Mouse (Mus musculus) NIH3T3 (cell line): Measurements from ENCODE around the gene C1qtnf1.

Experiments
- DNase-seq: peaks from one replicate; pipeline ENCODE4 v3.0.0-alpha.2; 2012; ENCODE audit warnings: low read depth

Gene C1qtnf1

DNA sequence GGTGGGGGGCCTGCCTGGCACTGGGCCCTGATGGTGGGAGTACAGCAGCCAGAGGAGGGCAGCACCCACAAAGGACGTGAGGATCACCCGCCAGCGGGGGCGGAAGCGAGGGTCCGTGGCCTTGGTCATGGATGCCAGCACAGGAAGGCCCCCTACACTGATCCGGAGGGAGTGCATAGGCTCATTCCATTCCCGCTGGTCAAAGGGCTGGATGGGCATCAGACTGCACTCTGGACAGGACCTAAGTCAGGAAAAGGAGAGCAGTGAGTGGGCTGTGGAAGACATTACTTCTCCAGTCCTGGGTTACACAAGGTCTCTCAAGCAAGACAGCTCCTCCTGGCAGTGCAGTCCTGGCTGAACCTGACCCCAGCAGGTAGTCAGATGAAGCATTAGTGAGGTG, 16.7 kb upstream of the C1qtnf1 start:
- DNase-seq: no peak

DNA sequence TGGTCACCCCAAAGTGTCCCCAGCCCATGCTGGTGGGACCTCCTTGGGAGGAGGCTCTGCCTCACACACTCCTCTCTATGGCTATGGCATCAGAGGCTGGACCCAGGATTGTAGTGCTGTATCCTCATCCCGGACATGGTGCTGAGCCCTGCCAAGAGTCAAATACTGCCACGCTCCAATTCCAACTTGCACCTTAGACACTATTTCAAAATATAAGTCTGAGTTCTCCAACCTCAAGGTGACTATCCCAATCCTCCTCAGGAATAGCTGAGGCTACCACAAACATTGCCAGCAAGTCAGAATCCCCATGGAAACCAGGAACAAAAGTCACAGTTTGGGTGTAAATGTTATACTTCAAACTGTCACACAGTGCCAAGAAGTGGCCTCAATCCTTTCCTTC, 15.4 kb upstream of the C1qtnf1 start:
- no peak for DNase-seq

DNA sequence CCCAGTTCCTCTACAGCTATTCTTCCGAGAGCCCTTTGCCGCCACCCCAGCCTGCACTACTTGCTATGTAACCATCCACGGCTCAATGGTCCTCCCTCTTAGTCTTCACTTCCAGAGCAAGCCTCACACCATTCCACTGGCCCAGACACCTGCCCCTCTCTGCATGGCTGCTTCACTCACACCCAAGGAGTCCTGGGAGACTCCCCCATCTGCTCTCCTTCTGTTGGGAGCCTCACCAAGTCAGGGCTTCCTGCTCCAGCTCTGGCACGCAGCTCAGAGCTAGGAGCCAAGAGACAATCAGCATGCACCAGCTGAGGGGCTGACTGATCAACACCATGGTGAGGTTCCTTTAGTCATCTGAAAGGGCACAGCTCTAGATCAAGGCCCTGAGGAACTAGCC, 14.9 kb upstream of the C1qtnf1 start:
- no peak for DNase-seq

DNA sequence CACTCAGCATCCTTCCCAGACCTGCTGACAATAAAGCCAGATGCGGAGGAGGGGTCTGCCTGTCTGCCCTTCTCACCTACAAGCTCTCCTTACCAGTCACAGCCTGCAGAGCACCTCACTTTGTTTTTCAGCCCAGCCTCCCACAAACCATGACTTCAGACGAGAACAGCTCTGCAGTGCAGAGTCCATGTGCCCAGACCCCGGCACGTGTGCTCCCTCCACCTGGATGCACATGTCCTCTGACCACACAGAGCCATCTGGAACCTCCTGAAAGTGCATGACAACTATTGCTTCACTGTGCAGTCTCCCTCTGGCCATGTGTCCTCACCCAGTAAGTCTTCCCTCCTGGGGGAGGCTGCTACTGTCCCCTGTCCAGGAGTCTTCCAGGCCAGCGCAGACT, 13.7 kb upstream of the C1qtnf1 start:
- no peak for DNase-seq

DNA sequence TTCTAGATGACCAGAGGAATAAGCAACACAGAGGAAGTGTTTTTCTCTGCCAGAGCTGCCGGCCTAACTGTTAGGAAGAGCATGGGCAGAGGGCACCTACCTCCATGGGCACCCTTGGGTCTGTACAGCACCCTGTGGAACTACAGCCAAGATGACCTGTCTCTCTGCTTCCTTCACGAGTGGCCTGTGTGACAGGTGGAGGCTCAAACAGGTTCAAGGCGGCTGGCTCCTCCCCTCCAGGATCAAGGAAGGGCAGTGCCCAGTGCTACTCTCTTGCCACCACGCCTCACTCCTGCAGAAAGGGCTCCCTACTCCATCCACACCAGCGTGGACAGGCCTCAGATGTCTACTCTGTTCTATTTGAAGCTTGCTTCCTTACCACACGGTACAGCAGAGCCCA, 12.4 kb upstream of the C1qtnf1 start:
- no peak for DNase-seq

DNA sequence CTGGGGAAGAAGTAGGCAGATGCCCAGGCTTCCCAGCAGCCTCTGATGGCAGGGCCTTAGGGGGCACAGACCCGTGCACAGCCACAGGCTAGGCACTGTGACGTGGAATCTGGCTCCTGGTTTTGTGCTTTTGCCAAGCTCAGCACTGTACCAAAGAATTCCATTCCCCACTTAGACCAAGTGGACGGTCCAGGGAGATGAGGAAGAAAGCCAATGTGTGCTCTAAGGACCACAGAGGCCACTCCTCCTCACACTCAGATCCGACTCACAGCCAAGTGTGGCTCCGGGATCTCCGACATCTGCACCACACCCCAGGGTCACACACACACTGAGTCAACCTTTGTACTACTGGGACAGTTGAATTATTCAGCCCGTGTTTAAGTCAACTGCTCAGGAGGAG, 12.0 kb upstream of the C1qtnf1 start:
- DNase-seq: no peak

DNA sequence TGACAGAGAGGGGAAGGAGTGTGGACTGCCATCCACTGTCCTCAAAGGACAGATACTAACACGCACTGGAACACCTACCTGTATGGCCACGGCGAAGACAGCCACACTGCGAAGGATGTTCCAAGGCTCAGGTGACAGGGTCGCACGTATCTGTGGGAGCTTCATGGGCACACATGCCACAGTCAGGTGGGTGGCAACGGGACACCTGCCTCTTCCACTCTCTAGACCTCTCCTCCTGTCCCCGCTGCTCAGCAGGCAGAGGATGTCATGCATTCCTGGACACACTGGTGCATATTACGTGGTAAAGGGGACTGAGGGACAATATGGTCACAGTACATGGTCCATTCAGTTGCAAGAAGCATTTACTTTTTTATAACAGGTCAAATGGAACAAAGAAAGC, 10.5 kb upstream of the C1qtnf1 start:
- DNase-seq: no peak

DNA sequence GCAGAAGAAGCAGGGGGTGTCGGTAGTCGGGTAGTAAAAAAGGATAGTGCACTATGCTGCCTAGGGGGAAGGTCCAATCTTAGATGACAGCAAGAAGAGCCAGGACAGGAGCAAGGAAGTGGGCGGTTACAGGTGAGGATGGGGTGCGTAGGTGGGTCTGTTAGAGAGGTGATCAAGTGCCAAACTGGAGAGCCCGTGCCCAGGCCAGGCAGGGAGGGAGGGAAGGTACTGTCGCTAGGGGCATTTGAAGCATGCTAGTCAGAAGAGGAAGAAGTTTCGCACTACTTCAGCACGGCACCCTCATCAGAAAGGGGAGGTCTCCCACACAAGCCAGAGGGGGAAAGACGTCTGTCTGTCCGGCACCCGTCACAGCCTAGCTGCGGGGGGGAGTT, 9.6 kb upstream of the C1qtnf1 start:
- no peak for DNase-seq

DNA sequence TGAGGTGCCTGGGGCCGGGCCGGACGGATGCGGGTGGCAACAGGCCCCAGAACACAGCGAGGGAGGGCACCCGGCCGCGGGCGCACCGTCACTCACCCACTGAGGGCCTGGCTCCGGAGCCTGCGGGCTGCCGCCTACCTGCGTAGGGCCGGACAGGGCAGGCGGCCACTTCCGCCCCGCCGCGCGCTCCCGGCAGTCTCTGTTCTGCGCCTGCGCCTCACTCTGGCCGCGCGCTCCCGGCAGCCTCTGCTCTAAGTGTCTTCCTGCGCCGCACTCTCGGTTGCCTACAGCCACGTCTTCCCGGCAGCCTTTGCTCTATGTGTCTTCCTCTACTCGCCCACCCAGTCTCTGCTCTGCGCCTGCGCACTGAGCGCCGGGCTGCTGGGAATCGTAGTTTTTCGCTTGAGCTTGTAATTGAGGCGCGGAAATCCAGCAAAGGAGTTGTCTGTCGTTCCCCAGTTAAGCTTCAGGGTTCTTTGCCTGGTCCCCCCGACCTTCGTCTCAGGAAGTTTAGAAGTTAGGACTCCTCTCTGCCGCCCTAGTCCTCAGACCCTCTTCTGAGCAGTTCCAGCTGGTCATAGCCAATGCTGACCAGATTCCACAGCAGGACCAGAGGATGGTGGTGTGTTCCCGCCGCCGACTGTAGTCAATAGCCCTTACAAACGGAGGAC, 9.0 kb upstream of the C1qtnf1 start, which contains the start of gene Cant1:
Cant1 (minus strand) TSS at position 253 of the 671 bp plus-strand sequence.
- peak; percentile 99 for DNase-seq

DNA sequence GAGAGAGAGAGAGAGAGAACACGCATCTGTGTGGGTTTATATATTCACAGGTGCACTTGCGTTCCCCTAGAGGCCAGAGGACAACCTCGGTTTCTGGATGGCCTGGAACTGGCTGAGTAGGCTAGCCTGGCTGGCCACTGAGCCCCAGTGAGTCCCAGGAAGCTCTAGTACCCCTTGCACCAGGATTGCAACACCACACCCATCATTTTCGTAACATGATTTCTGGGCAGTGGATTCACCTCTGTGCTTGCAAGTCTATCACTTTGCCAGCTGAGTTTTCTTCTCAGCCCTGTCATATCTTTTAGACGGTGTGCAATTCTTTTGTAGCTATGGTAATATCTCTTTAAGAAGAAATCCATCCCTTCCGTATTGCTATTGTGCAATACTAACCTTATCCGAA, 7.7 kb upstream of the C1qtnf1 start:
- peak; percentile 39 for DNase-seq

DNA sequence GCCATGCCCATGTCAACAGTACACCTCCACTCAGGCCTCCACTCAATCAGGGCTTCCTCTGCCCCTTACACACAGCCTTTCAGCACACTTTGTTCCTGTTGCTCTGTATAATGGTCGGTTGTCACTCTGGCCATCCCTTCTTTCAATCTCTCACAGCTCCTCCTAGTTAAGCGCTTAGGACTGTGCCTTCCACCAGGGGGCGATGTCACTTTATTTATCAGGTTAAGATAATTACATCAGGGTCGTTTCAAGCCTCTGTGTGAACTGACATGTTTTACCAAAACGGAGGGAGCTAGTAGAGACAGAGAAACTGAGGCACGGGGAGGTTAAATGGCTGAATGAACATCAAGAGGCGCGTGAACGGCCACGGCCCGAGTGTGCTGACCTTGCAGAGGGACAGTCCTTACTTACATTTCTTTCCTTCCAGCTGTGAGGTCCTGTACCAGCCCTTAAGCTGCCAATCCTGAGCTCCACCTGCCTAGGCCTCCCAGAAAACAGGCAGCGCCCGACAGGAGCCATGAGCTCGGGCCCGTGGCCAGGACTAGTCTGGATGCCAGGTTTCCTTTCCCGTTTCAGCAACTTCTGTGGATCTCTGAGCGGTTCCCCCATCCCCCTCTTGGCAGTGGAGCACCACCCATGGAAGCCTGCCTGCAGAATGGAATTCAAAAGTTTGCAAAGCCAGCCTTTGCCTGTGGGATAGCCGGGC, 4.6 kb upstream of the C1qtnf1 start:
- peak; percentile 93 for DNase-seq

DNA sequence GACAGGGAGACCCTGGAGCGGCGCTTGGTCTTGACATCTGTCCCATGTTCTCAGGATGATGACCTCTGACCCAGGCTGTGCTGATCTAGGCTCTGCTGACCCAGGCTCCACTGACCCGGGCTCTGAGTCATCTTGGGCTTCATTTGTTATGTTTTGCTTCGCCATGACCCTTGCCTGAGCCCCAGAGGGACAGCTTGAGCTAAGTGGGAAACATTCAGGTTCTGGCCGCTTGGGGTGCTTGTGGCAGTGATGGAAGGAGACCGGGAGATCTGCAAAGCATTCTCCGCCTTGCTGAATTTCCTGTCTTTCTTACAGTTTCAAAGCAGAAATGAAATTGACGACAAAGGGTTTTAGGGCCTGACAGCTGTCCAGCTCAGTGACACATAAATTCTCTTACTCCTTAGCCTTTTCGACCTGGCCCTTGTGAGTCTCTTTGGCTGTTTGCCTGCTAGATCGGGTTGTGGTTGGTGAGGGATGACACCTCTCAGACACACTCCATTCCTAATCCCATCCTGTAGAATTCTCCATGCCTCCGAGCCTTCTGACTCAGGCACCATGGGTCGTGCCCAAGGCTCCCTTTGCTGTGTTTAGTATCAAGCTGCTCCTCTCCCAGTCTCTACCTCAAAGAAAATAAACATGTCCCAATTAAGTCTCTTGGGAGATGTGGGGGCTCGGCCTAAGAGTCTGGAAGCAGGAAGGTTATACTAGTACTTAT, 3.2 kb upstream of the C1qtnf1 start:
- DNase-seq: peak; percentile 50

DNA sequence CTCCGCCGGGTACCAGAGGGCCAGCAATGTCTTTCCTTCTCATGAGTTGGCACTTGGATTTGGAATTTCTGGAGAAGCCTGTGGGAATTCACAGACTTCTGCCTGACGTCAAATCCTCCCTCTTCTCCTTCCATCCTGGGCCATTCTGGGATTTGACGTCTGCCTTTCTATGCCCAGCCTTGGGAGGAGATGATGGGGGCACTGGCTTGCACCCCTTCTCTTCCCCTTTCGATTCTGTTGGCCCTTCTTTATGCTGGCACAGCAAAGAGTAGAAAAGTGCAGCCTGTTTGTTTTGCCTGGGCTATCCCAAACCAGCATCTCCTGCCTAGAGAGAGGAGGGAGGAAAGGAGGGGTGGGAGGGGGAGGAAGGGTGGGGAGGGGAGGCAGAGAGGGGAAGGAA, 1.2 kb upstream of the C1qtnf1 start:
- DNase-seq: no peak

DNA sequence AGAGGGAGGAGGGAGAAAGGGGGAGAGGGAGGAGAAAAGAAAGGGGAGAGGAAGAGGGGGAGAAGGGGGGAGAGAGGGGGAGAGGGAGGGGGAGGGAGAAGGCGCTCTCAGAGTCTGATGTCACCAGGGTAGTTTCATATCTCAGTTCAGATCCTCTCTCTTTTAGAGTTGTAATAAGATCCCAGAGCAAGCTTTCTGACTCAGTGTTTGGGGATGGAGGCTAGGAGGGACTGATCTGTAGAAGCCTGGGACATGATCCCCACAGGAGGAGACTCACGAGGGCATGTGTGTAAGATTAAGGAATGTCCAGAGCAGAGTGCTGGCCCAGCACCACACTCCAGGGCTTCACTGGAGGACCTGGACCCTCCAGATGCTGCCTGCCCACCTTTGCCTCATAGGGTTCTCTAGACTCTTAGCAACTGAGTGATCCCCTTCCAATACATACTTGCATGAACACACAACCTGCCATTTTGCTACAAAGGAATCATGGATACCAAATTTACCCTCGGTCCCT, 680 bp upstream of the C1qtnf1 start:
- peak; percentile 78 for DNase-seq

DNA sequence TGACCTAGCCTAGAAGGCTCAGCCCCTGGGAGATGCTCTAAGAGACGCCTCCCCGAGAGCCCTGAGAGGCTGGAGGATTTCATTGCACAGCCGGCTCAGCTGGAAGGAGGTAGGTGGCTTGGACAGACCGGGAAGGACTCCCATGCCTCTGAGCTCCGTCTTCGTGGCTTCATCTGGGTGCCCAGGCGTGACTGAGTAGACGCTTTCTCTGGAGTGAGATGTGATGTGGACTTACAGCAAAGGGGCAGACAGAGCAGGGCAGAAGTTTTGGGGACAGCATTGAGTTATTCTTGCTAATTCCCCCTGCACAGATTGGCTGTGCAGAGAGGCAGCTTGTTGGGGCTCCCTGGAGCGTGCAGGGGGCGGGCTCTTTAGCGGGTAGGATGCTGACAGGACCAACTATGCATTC, 461 bp downstream of the C1qtnf1 start:
- peak; percentile 34 for DNase-seq

DNA sequence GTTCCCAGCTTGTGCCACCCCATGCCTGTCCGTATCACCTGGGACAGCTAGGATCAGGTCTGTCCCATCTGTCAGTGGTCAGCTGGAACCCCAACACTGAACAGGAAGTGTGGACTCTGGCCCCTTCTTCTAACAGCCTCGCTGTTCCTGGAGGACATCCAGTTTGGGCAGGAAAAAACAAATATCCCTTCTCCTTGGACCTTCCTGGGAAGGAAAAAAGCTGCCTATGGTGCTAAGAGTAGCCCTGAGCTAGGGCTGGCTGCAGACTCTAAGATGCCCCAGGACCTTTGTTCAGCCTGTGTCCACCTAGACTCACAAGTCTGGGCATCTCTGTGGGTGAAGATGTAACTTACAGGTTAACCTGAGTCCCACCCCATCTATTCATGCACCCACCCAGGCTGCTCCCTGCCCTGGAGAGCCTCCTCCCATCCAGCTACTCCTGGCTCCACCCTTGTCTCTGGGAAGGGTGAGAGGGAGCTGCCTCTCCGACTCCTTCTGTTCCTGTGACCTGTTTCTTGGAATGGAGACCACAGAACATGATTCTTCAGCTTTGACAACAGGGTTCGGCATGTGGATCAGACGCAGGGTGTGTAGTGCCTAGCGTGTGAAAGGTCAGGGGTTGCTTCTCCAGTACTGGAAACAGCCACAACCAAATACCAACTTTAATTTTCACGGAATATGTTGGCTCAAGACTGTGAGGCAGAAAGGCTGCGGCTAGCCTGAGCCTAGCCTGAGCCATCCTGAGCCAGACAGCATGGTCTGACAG, 1.1 kb downstream of the C1qtnf1 start:
- peak; percentile 38 for DNase-seq

DNA sequence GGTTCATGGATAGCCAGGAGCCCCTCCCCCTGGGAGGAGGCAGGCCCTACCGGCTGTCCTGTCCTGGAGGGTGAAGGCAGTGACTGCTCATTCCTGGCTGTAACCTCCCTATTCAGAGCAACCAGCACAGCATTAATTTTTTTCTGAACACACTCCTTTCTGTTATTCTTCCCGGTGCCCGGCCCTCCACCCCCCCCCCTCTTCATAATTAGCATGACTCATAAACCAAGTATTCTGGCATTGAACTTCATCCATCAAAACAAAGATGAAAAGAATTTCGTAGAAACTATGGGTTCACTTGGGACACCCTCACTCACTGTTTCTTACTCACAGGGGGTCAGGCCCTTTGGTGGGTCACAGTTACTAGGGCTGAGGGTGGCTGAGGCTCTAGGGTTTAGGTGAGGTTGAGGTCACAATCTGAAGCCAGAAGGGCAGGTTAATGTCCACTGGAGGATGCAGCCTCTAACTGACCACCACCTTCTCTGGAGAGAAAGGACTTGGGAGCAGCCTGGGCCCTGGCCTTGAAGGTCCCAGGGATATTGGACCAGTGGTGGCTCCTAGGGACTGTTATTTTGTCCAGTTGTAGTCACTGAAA, 2.4 kb downstream of the C1qtnf1 start:
- peak; percentile 79 for DNase-seq

DNA sequence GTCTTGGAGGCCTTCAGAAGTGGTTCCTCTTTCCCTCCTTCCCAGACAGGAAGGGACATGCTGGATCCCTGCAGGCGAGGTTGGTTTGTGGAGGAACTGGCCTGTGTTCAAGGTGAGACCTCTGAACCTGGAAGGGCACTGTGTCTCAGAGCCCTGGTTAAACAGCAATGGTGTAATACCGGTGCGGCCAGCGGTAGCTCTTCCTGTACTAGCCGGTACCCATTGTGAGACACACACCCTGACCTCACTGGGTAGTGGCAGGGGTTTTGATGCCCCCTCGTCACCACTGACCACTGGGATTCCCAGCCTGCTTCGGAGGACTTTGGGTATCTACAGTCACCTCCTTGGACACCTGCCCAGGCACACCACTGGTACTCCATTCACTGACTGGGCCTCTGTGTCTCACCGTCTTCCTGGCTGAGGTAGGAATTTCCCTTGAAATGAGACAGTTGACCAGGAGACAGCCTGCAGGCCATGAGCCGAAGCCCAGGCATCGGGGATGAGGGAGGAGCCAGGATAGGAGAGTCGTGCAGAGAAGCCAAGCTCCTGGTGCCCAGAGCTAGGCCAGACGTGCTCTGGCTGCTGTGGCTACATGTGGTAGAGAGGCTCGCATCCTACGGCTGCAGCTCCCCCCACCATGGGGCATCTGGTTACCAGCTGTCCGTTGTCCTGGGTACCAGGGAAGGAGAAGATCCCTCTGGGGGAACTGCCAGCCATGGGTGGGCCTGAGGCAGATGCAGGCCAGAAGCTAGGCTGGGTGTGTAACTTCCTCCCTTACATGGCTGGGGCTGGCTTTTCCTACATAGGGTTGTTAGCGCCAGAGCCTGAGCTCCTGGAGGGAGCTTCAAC, 3.3 kb downstream of the C1qtnf1 start:
- peak; percentile 42 for DNase-seq

DNA sequence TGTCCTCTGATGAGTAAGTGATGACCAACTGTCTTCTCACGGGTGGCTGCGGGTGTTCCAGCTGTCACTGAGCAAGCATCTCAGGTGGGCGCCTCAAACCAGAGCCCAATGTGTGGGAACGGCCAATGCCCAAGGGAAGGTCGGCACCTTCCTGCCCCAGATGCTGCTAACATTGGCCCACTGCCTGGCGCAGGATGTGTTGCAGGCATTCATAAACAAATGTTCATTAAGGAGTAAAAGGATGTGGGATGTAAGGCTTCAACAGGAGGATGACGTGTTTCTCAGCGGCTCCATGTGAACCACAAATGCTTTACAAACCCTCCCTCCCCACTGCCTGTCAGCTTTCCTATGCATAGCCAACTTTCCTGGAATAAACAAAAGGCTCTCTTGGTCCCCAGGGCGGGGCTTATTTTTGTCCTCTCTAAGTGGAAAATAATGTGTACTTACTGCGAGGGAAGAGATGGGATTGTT, 5.4 kb downstream of the C1qtnf1 start:
- peak; percentile 75 for DNase-seq

DNA sequence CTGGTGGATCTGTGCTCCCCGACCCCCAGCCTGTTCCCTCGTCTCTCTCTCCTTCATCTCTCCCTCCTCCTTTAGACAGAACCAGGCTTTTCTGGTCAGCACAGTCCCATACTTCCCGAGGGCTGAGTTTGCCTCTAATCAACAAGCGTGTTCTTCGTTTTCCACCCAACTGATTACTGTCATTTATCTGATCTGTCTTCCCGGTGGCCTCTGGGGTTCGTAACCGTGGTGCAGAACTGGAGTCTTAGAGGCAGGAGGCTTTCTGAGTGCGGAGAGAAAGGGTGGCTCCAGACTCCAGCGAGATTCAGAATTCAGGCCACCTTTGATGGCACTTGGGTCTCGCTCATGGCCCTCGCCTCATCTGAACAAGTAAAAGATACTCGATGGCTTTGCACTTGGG, 6.1 kb downstream of the C1qtnf1 start:
- DNase-seq: no peak

DNA sequence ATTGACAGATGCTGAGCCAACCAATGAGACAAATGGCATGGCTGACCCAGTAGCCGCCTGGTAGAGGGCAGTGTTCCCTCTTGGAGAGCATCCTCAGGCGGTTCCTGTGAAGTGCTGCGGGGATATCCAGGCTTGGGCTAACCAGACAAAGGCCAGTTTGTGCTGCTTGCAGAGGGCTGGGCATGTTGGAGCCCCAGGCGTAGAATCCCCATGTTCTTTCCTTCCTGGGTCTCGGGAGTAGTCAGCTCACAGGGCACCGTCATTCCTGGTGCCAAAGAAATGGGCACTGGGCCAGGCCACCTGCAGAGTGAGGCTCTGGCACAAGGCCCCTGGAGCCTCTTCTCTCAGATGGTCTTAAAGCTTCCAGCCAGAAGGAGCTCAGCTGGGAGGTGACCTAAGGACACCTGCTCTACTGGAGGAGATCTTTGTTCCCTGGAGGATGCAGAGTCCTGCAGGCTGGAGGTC, 8.5 kb downstream of the C1qtnf1 start:
- peak; percentile 39 for DNase-seq
